Mouse (Mus musculus): ENCODE measurements around the gene Olfr96.

GRCm38 (mm10) chr17:37190711-37191110, 29.2 kb upstream of the Olfr96 start:
- TF ChIP-seq CTCF (IDR thresholded peaks at IDR 0.05; ENCODE audit: extremely low read depth, insufficient read depth, low read length) = no peak
- TF ChIP-seq POLR2A (IDR thresholded peaks at IDR 0.05; ENCODE audit: extremely low read depth, insufficient read depth, low read length) = no peak
